Mouse (Mus musculus) central nervous system, embryonic 14 days (tissue): Measurements from ENCODE around the gene Gpr171. TPM values are rescaled to one million over a fixed set of nuclear protein-coding genes. Genes with fewer than 3 reads are reported as not detected.

Source experiments
- polyA plus RNA-seq: library from polyadenylated mRNA; depleted of rRNA; stranded (reverse); fragments of >200 nt; gene quantifications from 2 replicates; pipeline ENCODE4 v1.2.3, GENCODE M21; 2012; rRNA removed

The Gpr171 gene
- 0.13 TPM in 1 of 2 replicates, not detected in the other for polyA plus RNA-seq

GRCm38 (mm10) chr3:59101218-59101986 lies at the start of gene Gpr171:
TSS of gene Gpr171 (minus strand) at chr3:59101821.

Other genes with a start within 250 kb of the Gpr171 start
- 0.47 and 0.69 TPM in 2 replicates for gene Clrn1, start 216.5 kb downstream of the Gpr171 start, polyA plus RNA-seq
- 9.1 and 9.3 TPM in 2 replicates for gene Med12l, start 96.0 kb downstream of the Gpr171 start, polyA plus RNA-seq
- gene P2ry14, start 51.8 kb upstream of the Gpr171 start, polyA plus RNA-seq, result 1.1 and 1.4 TPM in 2 replicates
- 0.30 TPM in 1 of 2 replicates, not detected in the other for gene Gpr87, start 93.3 kb upstream of the Gpr171 start, polyA plus RNA-seq
- gene P2ry13, start 109.1 kb upstream of the Gpr171 start, polyA plus RNA-seq, result 1.1 and 1.4 TPM in 2 replicates
- 3.7 and 5.5 TPM in 2 replicates for gene P2ry12, start 161.1 kb upstream of the Gpr171 start, polyA plus RNA-seq
- gene Igsf10, start 242.6 kb upstream of the Gpr171 start, polyA plus RNA-seq, result 3.1 and 7.2 TPM in 2 replicates